Mouse (Mus musculus): ENCODE results near the gene Mrps10. TPM values are rescaled to one million over a fixed set of nuclear protein-coding genes. Genes with fewer than 3 reads are reported as not detected.

Mrps10 gene
- polyA plus RNA-seq (2021; fragmentation: Nextera tagmentation): 66.7 and 69.4 TPM in 2 replicates
- long read RNA-seq, experiment 1, transcript Mrps10-204 (7 exons, 1,017 nt): major isoform, 20 of 53 reads
- long read RNA-seq, experiment 1, transcript Mrps10-203 (7 exons, 1,018 nt): minor isoform, 16 of 53 reads
- long read RNA-seq, experiment 1, partial matches to known transcripts: 4 of 53 reads
- long read RNA-seq, experiment 1, other reads (novel, unspliced or antisense): 12 of 53 reads
- long read RNA-seq, experiment 2, transcript Mrps10-203 (7 exons, 1,018 nt): major isoform, 18 of 58 reads
- long read RNA-seq, experiment 2, transcript Mrps10-204 (7 exons, 1,017 nt): minor isoform, 12 of 58 reads
- long read RNA-seq, experiment 2, partial matches to known transcripts: 4 of 58 reads
- long read RNA-seq, experiment 2, other reads (novel, unspliced or antisense): 24 of 58 reads

DNA sequence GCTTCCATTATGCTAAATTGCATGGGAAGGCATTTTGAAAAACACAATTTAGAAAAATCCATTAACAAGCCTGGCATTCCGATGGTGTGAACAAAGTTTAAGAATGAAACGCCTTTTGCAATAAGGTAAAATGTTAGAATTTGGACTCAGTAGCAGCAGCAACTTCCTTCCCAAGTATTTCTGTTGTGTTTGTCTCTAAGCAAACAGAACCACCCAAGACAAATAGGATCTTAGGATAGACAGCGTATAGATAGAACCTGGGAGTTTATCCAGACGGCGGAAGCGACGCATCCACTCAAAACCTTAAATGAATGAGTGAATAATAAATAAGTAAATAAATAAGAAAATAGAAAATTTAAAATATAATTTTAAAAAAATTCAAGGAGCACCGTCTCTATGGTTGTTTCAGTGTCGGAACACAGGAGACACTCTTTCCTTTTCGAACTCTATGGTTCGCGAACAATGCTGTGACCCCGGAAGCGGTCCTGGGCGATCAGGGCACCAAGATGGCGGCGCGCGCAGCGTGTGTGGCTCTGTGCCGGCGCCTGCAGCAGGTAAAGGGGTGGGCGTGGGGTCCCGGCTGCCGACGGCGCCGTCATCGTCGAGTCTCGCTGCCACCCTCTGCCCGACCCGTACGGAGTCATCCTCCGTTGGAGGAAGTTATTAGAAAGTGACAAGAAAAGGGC lies at the start of gene Mrps10:
Gene Mrps10, plus strand, starts transcription at position 487 of the 686 bp plus-strand sequence.

GRCm38 (mm10) chr17:47385145-47385544 lies 16.5 kb downstream of the Mrps10 start, which contains the start of gene Guca1b:
Gene Guca1b, plus strand, starts transcription at chr17:47385393.

GRCm38 (mm10) chr17:47400451-47400850 lies 31.8 kb downstream of the Mrps10 start, which contains the start of gene Guca1a:
Gene Guca1a, minus strand, starts transcription at chr17:47400584.

Other genes with a start within 250 kb of the Mrps10 start
- gene Guca1b, start 16.5 kb downstream of the Mrps10 start, polyA plus RNA-seq (2021; fragmentation: Nextera tagmentation): 0.08 and 0.21 TPM in 2 replicates
- 1.2 and 1.3 TPM in 2 replicates for gene Guca1a, start 31.7 kb downstream of the Mrps10 start, polyA plus RNA-seq (2021; fragmentation: Nextera tagmentation)
- gene AI661453, start 67.7 kb downstream of the Mrps10 start, polyA plus RNA-seq (2021; fragmentation: Nextera tagmentation): 0.09 TPM in 1 of 2 replicates, not detected in the other
- 0.19 and 0.28 TPM in 2 replicates for gene 1700001C19Rik, start 68.5 kb downstream of the Mrps10 start, polyA plus RNA-seq (2021; fragmentation: Nextera tagmentation)
- 6.0 and 6.4 TPM in 2 replicates for gene Taf8, start 133.4 kb downstream of the Mrps10 start, polyA plus RNA-seq (2021; fragmentation: Nextera tagmentation)
- 45.7 and 49.1 TPM in 2 replicates for gene Ccnd3, start 136.2 kb downstream of the Mrps10 start, polyA plus RNA-seq (2021; fragmentation: Nextera tagmentation)
- gene Bysl, start 242.6 kb downstream of the Mrps10 start, polyA plus RNA-seq (2021; fragmentation: Nextera tagmentation): 15.7 TPM in 2 replicates
- 14.8 and 15.8 TPM in 2 replicates for gene Med20, start 242.7 kb downstream of the Mrps10 start, polyA plus RNA-seq (2021; fragmentation: Nextera tagmentation)
- 6.4 and 6.7 TPM in 2 replicates for gene Gm20517, start 242.7 kb downstream of the Mrps10 start, polyA plus RNA-seq (2021; fragmentation: Nextera tagmentation)